Mouse (Mus musculus) frontal cortex, postnatal 36 days (tissue): ENCODE measurements around the gene F11r.
"Not testable (repeated sequence)": the region's sequence is repeated elsewhere in the genome, so short reads cannot be mapped to it uniquely, and the experiment has no call there.

Experiments
- DNase-seq, 2 experiments: peaks; one replicate each; pipeline ENCODE4 v3.0.0; 2022; ENCODE audit warnings: low spot score in 2 of 2

The F11r gene

DNA sequence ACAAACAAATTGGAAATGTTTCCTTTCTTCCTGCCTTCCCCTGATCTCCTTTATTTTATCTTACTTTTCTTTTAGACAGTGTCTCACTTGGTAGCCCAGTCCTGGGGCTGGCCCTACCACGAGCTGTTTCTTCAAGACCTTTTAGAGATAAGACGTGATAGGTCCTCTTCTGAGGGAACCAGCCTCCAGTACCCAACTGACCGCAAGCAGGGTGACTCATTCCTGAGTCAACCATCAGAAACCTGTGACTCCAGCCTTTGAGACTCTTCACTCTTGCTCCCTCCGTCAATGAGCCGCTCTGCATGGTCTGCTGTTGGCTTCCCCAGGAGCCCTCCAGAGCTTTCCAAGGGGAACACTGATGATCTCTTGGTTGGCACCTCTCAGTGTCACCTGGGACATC is 33.6 kb downstream of the F11r start:
- no peak for DNase-seq

- no peak for DNase-seq
Observed at GRCm38 (mm10) chr1:171471452-171471851, 34.1 kb downstream of the F11r start.

- DNase-seq, result not testable (repeated sequence)
Observed at GRCm38 (mm10) chr1:171471941-171472340, 34.6 kb downstream of the F11r start.

- no peak for DNase-seq
Observed at GRCm38 (mm10) chr1:171473506-171473905, 36.2 kb downstream of the F11r start.

- DNase-seq, result no peak
Observed at GRCm38 (mm10) chr1:171473920-171474640, 36.7 kb downstream of the F11r start.

DNA sequence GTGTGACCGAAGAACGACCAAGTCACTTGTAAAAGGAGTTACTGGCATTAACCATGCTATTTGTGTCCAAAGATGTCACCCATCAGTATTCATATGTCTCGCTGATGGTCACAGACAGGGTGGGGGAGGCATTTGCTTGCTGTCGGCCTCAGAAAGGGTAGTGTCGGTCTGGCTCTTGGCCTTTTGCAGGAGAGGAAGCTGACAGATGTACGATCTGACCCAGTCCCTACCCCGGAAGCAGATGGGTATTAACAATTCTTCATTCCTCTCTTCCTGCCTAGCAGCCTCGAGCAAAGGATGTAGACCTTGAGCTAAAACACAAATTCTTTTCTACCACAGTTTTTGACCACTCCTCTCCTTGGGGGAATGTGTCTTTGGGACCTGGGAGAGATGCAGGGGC is 39.8 kb downstream of the F11r start:
- DNase-seq, result no peak

DNA sequence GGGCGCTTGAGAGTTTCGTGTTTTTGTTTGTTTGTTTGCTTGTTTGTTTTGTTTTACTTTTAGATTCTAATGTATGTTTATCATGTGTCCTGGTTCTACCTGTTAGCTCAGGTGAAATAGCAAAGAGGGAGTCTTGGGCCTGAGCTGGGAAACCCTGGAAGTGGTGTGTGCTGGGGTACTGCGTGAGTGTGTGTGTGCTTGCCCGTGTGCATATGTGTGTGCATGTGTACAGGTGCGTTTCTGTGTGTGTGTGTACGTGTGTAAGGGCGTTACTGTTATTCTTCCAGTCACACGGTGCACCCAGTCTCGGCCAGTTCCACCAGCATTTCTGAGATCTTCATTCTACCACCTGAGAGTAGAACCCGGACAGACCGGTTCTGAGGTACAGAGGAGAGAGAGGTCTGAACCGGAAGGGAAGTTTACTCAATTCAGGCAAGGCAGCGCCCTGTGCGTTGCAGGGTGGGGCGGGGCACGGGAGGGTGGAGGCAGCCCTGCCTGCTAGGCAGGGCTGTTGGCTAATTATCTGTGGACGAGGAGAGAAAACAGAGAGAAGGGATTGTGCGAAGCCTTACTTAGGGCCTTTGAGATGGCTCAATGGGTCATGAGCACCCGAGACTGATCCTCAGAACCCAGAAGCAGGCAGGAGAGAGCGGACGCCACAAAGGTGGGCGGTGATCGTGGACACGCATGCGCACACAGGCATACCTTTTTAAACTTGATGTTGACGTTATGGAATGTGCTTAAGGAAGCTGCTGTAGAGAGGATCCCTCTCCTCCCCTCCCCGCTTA is 40.6 kb downstream of the F11r start:
- no peak for DNase-seq

GRCm38 (mm10) chr1:171478968-171479367 is 41.6 kb downstream of the F11r start:
- DNase-seq, result peak; percentile 68 to 83

GRCm38 (mm10) chr1:171494241-171494640 is 56.9 kb downstream of the F11r start:
- no peak for DNase-seq

GRCm38 (mm10) chr1:171495371-171495770 is 58.0 kb downstream of the F11r start:
- DNase-seq, result no peak

- DNase-seq, result no peak
Observed at GRCm38 (mm10) chr1:171499856-171500255, 62.5 kb downstream of the F11r start.

GRCm38 (mm10) chr1:171501016-171501610 is 63.8 kb downstream of the F11r start:
- no peak for DNase-seq

DNA sequence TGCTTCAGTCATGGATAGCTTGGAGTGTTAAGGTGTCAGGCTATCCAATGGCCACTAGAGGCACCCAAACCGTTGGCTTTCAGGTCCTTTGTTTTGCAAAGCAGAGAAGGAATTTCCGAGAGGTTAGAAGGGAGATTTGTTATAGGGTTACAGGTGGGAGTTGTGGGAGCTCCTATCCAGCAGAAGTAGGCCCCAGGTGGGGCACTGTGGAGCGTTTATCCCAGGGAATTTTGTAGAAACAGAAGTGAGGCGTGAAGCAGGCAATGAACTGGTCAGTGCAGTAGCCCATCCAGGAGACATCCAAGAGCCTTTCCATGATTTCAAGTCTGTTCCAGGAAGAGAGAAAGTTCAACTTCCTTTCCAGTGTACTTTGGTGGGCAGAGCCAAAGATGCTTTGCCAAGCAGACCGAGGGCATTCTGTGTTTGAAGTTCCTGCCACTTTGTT is 64.3 kb downstream of the F11r start:
- DNase-seq, result no peak

DNA sequence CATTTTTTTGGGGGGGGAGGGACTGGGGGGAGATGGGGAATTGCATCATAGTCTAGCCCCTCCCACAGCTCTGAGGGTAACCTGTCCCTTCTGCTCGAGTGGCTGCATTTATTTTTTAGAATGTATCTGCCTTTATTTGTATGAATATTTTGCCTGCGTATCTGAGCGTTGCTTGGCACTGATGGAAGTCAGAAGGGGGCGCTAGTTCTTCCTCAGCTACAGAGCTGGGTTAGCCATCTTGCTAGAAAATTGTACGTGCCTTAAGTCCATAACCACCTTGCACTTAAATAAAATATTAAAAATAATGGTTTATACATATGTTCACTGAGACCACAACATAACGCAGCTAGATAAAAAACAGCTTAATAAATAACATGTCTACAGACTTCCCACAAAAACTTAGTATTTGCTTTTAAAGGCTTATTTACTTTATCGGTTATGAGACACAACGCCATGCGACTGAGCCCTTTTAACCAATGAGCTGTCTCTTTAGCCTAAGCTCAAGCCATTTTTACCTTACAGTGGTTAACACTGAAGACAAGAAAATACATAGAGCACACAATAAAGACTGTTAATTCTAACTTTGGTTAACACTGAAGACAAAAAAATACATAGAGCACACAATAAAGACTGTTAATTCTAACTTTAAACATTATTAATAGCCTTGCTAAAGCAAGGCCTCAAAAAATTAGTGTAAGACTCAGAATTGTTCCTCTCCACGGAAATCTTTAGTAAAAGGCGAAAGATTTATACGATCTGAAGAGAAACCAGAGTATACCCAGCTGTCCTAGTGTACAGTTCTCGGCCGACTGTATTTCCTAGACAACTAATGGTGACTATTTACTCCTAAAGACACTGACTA is 65.3 kb downstream of the F11r start:
- DNase-seq, result peak in 1 of 2 experiments; percentile 12

DNA sequence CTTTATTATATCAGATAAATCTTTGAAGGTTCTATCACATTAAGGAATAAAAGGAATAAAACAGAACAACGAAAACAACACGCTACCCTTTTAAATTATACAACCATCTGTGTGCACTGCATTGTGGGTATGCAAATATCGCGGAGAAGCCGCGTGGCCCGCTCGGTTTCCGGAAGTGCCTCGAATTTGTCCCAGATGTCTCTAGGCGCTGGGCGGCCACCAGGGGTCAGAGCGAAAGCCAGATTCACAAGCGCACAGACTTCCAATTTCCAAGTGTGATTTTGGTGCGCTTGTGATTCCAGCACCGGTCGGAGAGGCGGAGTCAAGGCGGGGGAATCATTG is 65.9 kb downstream of the F11r start, which contains the start of gene Alyref2:
Gene Alyref2, plus strand, starts transcription at position 229 of the 342 bp plus-strand sequence.
- DNase-seq, result peak; percentile 88 to 95

- DNase-seq, result peak; percentile 53 to 65
Observed at GRCm38 (mm10) chr1:171503592-171504291, 66.4 kb downstream of the F11r start.

DNA sequence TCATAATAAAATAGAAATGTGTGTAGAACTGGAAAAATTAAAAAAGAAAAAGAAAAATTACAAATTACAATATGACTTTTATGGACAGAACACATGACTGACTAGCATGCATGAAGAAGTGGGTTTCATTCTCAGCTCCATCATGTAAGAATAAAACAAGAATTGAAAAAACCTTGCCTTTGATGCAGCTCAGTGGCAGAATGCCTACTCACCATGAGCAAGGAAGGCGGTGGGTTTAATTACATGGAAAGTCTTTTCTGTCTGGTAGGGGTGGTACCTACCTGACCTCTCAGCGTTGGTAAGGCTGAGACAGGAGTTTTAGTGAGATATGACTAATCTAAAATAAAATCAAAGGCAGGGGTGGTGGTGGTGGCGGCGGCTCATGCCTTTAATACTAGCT is 67.3 kb downstream of the F11r start:
- DNase-seq, result no peak

- DNase-seq, result no peak
Observed at GRCm38 (mm10) chr1:171513234-171513633, 75.9 kb downstream of the F11r start.

DNA sequence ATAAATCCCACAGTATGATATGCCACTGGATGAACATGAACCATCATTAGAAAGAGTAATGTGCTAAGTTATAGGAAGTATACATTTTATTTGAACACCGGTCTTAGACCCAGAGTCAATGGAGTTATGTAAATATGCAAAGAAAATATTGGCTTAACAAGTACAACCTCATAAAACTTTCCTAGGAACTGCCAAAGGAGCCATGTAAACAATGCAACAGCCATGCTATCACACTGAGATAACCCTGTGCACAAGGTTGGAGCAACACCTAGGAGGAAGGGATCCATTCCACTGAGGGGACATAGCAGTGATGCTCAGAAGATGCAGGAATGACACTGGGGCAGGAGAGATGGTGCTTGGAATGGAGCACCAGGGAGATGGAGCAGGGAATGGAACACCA is 76.4 kb downstream of the F11r start:
- no peak for DNase-seq
